Mouse (Mus musculus) forebrain, postnatal 0 days (tissue): ENCODE results near the gene Agbl2. TPM values are rescaled to one million over a fixed set of nuclear protein-coding genes. Genes with fewer than 3 reads are reported as not detected.

Source experiments
- ATAC-seq: fragments of 200-750 bp; cut with Nextera tagmentation; 2 replicates; pipeline ENCODE4 v1.8.0; 2017; ENCODE audit warnings: mild to moderate bottlenecking, moderate library complexity
- DNase-seq: peaks from one replicate; pipeline ENCODE4 v3.0.0-alpha.2; 2015
- H3K27ac ChIP-seq: fragments of 300-500 bp; sonication (generic); 2 replicates; pipeline ENCODE4 v1.5.1; 2014; ENCODE audit warnings: low read depth, mild to moderate bottlenecking, antibody characterized with exemption, low read length, moderate library complexity, mixed read lengths
- H3K27me3 ChIP-seq: fragments of 300-500 bp; sonication (generic); 2 replicates; pipeline ENCODE4 v1.6.1; 2014; ENCODE audit warnings: mild to moderate bottlenecking, low read length, mixed read lengths; ENCODE audit not compliant: insufficient read depth
- H3K36me3 ChIP-seq: fragments of 300-500 bp; sonication (generic); 2 replicates; pipeline ENCODE4 v1.6.1; 2014; ENCODE audit warnings: mild to moderate bottlenecking, moderate library complexity; ENCODE audit not compliant: insufficient read depth
- H3K4me1 ChIP-seq: fragments of 300-500 bp; sonication (generic); 2 replicates; pipeline ENCODE4 v1.6.1; 2014; ENCODE audit warnings: antibody characterized with exemption; ENCODE audit not compliant: insufficient read depth
- H3K4me2 ChIP-seq: fragments of 300-500 bp; sonication (generic); 2 replicates; pipeline ENCODE4 v1.6.1; 2014; ENCODE audit warnings: low read depth, mild to moderate bottlenecking, moderate library complexity
- H3K4me3 ChIP-seq: fragments of 300-500 bp; sonication (generic); 2 replicates; pipeline ENCODE4 v1.5.1; 2014; ENCODE audit warnings: low read depth, low read length, mixed read lengths
- H3K9ac ChIP-seq: fragments of 300-500 bp; sonication (generic); 2 replicates; pipeline ENCODE4 v1.6.1; 2014; ENCODE audit warnings: mild to moderate bottlenecking
- H3K9me3 ChIP-seq: fragments of 300-500 bp; sonication (generic); 2 replicates; pipeline ENCODE4 v1.6.1; 2016; ENCODE audit warnings: low read length
- CTCF ChIP-seq: sonication (generic); IDR thresholded peaks from 2 replicates; pipeline ENCODE4 v1.5.1; 2016; ENCODE audit warnings: antibody characterized with exemption, control low read depth, low read depth
- WGBS: fragments of 180-500 bp; shearing (Covaris S2); extraction: QIAGEN DNeasy Blood & Tissue Kit; methylation state at CpG from one replicate; pipeline ENCODE4 v1.1.7; 2014; 5-methylcytosine and 5-hydroxymethylcytosine counted together
- polyA plus RNA-seq: library from polyadenylated mRNA; unstranded; fragments of >200 nt; fragmentation: Nextera tagmentation; extraction: Ambion mirVana; gene quantifications from 2 replicates; pipeline ENCODE4 v1.2.1, GENCODE M21; 2015
- total RNA-seq: library from RNA; depleted of rRNA; stranded (reverse); fragments of >200 nt; gene quantifications from 2 replicates; pipeline ENCODE4 v1.2.3, GENCODE M21; 2014

Agbl2 gene
- total and polyA plus RNA-seq, 2 experiments from 2014 or later, result 0.58 to 1.1 TPM

GRCm38 (mm10) chr2:90870136-90870601 lies 87.6 kb downstream of the Agbl2 start:
- Histone ChIP-seq H3K27ac (peak overlapping the region; percentile 62), H3K4me1 (no peaks in the 10 kb centered on the region), H3K4me2 (no peak overlapping the region), H3K4me3 (no peak overlapping the region), H3K27me3 (no peaks in the 10 kb centered on the region), H3K36me3 (peaks cover 20% of the 10 kb centered on the region), H3K9ac (peak overlapping the region; percentile 22; the same call in 1 of the 2 replicates), H3K9me3 (no peaks in the 10 kb centered on the region)
- 52% methylated on average over 4 of the region's 4 CpGs for WGBS
- TF ChIP-seq CTCF, result no peak
- DNase-seq (no peak), ATAC-seq (peak; percentile 39; the same call in 1 of the 2 replicates)

DNA sequence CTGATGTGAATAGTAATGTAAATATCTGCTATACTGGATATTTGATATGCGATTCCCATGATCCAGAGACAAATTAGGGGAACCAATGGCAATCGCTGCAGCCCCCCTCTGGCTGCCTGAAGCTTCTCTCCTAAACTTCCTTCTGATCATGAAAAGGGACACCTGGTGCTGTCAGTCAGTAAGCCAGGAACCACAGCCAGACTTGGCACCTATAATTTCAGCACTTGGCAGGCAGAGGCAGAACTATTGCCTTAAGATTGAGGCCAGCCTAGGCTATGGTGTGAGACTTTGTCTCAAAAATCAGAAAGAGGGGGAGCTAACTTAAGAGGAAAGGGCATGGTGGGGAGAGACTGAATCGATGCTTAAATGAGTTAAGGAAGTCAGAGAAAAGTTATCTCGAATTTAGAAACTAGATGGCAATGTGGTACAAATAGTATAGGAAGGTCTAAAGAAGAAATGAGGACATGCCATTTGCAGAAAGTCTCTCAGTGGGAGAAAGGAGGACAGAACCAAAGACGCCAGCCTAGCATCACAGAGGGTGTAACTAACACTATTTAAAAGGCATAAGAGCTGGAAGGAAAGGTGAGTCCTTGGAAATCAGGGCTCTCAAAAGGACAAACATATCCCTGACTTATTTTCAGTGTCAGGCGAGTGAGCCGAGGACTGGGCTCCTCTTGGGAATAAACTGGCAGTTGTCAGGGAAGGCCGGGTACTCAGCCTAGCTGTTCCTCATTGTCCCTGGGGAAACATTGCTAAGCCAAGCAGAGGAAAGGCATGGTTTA lies 88.8 kb downstream of the Agbl2 start:
- Histone ChIP-seq H3K4me3 (no peak overlapping the region), H3K27ac (no peak overlapping the region; the same call in 1 of the 2 replicates), H3K4me2 (no peak overlapping the region), H3K9ac (no peak overlapping the region), H3K9me3 (no peaks in the 10 kb centered on the region), H3K27me3 (no peaks in the 10 kb centered on the region), H3K4me1 (no peaks in the 10 kb centered on the region), H3K36me3 (0 out of 2 replicates have a peak, but pooled peaks cover 8% of the 10 kb centered on the region)
- 0 out of 2 replicates have a peak, but pooled peaks have one; percentile 15 for TF ChIP-seq CTCF
- DNase-seq, result peak; percentile 43
- 56% methylated on average over 8 of the region's 8 CpGs for WGBS
- ATAC-seq, result peak; percentile 24

DNA sequence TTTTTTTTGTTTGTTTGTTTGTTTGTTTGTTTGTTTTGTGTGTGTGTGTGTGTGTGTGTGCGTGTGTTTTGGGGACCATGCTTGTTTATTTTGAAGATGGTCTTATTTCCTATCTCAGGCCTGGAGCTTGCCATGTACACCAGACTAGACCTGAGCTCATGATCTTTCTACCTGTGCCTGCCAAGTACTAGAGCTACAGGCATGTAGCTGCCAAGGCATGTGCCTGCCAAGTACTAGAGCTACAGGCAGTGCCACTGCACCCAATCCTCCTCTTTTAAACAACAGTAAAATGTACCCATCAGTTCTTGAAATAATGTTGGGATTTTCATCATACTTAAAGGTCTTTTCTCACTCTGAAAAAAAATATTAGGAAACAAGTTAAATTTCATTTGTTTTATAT lies 91.5 kb downstream of the Agbl2 start:
- no peaks in the 10 kb centered on the region for H3K4me1 ChIP-seq
- ATAC-seq (no peak), DNase-seq (no peak)
- WGBS, result 83% methylated on average over 1 of the region's 1 CpGs
- TF ChIP-seq CTCF, result no peak
- no peaks in the 10 kb centered on the region for H3K27me3 ChIP-seq
- H3K4me3 ChIP-seq, result no peak overlapping the region
- no peak overlapping the region for H3K27ac ChIP-seq
- no peaks in the 10 kb centered on the region for H3K9me3 ChIP-seq
- no peak overlapping the region for H3K4me2 ChIP-seq
- H3K36me3 ChIP-seq, result no peaks in the 10 kb centered on the region
- H3K9ac ChIP-seq, result no peak overlapping the region

DNA sequence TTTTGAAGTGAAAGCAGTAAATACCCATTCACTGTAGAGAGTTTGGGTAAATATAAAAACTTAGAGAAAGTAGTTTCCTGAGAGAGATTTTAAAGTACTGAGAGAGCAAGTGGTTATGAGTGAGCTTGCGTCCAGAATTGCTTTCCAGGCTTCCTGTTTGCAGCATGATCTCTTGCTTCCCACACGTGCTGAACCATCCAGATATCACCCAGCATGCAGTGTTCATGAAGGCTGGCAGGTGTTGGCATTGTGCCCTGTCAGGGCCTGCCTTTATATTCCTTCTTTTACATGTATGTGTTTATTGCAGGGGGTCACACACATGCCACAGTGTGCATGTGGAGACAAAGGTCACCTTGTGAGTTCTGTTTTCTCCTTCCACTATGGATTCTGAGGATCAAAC lies 92.7 kb downstream of the Agbl2 start:
- Histone ChIP-seq H3K9me3 (no peaks in the 10 kb centered on the region), H3K9ac (no peak overlapping the region), H3K36me3 (no peaks in the 10 kb centered on the region), H3K4me3 (no peak overlapping the region), H3K27ac (no peak overlapping the region), H3K4me2 (no peak overlapping the region), H3K4me1 (no peaks in the 10 kb centered on the region), H3K27me3 (no peaks in the 10 kb centered on the region)
- ATAC-seq (no peak), DNase-seq (no peak)
- TF ChIP-seq CTCF, result no peak
- WGBS, result 68% methylated on average over 2 of the region's 2 CpGs

GRCm38 (mm10) chr2:90877584-90878259 lies 95.2 kb downstream of the Agbl2 start:
- H3K36me3 ChIP-seq, result no peaks in the 10 kb centered on the region
- no peak overlapping the region for H3K27ac ChIP-seq
- DNase-seq (no peak), ATAC-seq (peak; percentile 12; the same call in 1 of the 2 replicates)
- H3K4me3 ChIP-seq, result no peak overlapping the region
- no peaks in the 10 kb centered on the region for H3K27me3 ChIP-seq
- no peaks in the 10 kb centered on the region for H3K4me1 ChIP-seq
- H3K9ac ChIP-seq, result no peak overlapping the region
- TF ChIP-seq CTCF, result no peak
- no peak overlapping the region for H3K4me2 ChIP-seq
- 61% methylated on average over 5 of the region's 5 CpGs for WGBS
- no peaks in the 10 kb centered on the region for H3K9me3 ChIP-seq

DNA sequence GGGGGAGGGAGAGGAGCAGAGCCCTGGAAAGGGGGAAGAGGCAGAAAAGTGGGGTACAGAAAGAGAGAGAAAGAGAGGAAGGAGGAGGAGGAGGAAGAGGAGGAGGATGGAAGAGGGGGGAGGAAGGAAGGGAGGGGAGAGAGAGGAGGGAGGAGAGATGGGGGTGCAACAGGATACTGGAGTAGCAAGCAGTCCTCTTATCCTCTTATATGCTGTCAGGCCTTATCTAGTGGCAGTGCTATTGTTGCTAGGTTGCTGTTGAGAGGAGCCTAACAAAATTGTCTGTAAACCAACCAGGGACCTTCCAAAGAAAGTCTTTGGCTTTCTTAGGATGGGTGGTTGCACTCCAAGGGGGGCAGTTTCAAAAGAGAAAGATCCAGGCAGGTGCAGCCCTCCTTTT lies 96.9 kb downstream of the Agbl2 start:
- H3K4me2 ChIP-seq, result no peak overlapping the region
- no peaks in the 10 kb centered on the region for H3K27me3 ChIP-seq
- no peak for TF ChIP-seq CTCF

GRCm38 (mm10) chr2:90880144-90880785 lies 97.7 kb downstream of the Agbl2 start:
- TF ChIP-seq CTCF, result no peak

More for the DNA sequence above, 96.9 kb downstream of the Agbl2 start:
- Histone ChIP-seq H3K36me3 (no peaks in the 10 kb centered on the region), H3K9me3 (no peaks in the 10 kb centered on the region), H3K4me3 (no peak overlapping the region), H3K4me1 (no peaks in the 10 kb centered on the region), H3K9ac (no peak overlapping the region), H3K27ac (no peak overlapping the region)
- no peak for DNase-seq
- no peak for ATAC-seq

More at GRCm38 (mm10) chr2:90880144-90880785, 97.7 kb downstream of the Agbl2 start:
- H3K9ac ChIP-seq, result no peak overlapping the region
- no peak overlapping the region for H3K4me3 ChIP-seq
- no peaks in the 10 kb centered on the region for H3K27me3 ChIP-seq
- DNase-seq, result no peak
- no peaks in the 10 kb centered on the region for H3K9me3 ChIP-seq
- ATAC-seq, result no peak
- H3K4me2 ChIP-seq, result no peak overlapping the region
- H3K4me1 ChIP-seq, result no peaks in the 10 kb centered on the region
- H3K36me3 ChIP-seq, result no peaks in the 10 kb centered on the region
- no peak overlapping the region for H3K27ac ChIP-seq
- WGBS, result 9% methylated on average over 6 of the region's 6 CpGs
